Mouse (Mus musculus): Measurements from ENCODE around the gene Ly75.

GRCm38 (mm10) chr2:60345717-60346116, 37.4 kb downstream of the Ly75 start:
- TF ChIP-seq POLR2A (IDR thresholded peaks at IDR 0.05; ENCODE audit: control insufficient read depth in 1 of 2, insufficient read depth in 1 of 2, low read depth in 1 of 2, low read length in 2 of 2, poor library complexity in 1 of 2) = no peak
- no peak for TF ChIP-seq CHD2 (IDR thresholded peaks at IDR 0.05; ENCODE audit: low read length)
- no peak for TF ChIP-seq GATA1 (IDR thresholded peaks at IDR 0.05; ENCODE audit: low read depth, low read length)

Measured in MEL (cell line).